Mouse (Mus musculus) stomach, postnatal 0 days (tissue): ENCODE results near the gene Pnp.
"Not testable (repeated sequence)": the region's sequence is repeated elsewhere in the genome, so short reads cannot be mapped to it uniquely, and the experiment has no call there.

Source experiments
- CTCF ChIP-seq: IDR thresholded peaks from 2 replicates; pipeline ENCODE4 v1.5.1; 2016; ENCODE audit warnings: antibody characterized with exemption, low read depth, mild to moderate bottlenecking, moderate library complexity
- EP300 ChIP-seq: optimal IDR thresholded peaks from 2 replicates; pipeline ENCODE3; 2016; ENCODE audit warnings: antibody characterized with exemption

DNA sequence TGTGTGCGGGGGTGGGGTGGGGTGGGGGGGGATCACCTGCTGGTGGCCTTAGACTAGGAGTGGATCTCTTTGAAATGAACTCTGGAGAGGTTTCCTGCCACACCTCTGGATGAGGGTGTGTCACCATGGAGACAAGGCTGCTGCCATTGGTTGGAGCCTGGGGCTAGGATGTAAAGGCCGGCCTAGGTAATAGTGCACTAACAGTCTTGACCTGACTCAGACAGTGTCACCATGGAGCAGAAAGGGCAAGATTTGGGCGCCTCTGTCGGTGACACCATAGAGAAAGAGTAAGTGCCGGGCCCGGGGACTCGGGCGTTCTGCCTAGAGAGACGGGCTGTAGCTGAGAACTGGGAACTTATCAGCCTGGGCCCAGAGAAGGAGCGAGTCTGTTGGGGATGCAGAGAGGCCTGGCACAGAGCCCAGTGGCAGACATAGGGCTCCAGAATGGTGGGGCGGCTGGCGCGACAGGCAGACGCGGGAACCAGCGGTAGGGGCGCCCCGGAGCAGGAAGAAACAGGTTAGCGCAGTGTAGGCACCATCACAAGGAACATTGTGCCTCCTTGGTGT lies 25.1 kb downstream of the Pnp start, which contains the start of gene Pnp2:
- peak; percentile 37; the same call in 1 of the 2 replicates for TF ChIP-seq CTCF
- not testable (repeated sequence) for TF ChIP-seq EP300
